Mouse (Mus musculus) heart, postnatal 0 days (tissue): ENCODE data around the gene Asb3. TPM values are rescaled to one million over a fixed set of nuclear protein-coding genes. Genes with fewer than 3 reads are reported as not detected.
A peak's percentile ranks its signal among the peaks of the same experiment; 100 is the strongest.

Experiments
- ATAC-seq: fragments of 200-750 bp; cut with Nextera tagmentation; 2 replicates; pipeline ENCODE4 v1.8.0; 2017; ENCODE audit warnings: low read depth, moderate number of reproducible peaks, moderate library complexity; ENCODE audit not compliant: insufficient read depth
- DNase-seq: peaks from one replicate; pipeline ENCODE4 v3.0.0-alpha.2; 2016; ENCODE audit warnings: low spot score
- H3K27ac ChIP-seq: fragments of 300-500 bp; sonication (generic); 2 replicates; pipeline ENCODE4 v1.5.1; 2014; ENCODE audit warnings: low read depth, mild to moderate bottlenecking
- H3K27me3 ChIP-seq: fragments of 300-500 bp; sonication (generic); 2 replicates; pipeline ENCODE4 v1.6.1; 2014; ENCODE audit warnings: low read length, mixed read lengths; ENCODE audit not compliant: control insufficient read depth, insufficient read depth
- H3K36me3 ChIP-seq: fragments of 300-500 bp; sonication (generic); replicated peaks from 2 replicates; pipeline ENCODE4 v1.6.1; 2014; ENCODE audit warnings: low read length, mixed read lengths; ENCODE audit not compliant: control insufficient read depth, insufficient read depth
- H3K4me1 ChIP-seq: fragments of 300-500 bp; sonication (generic); 2 replicates; pipeline ENCODE4 v1.6.1; 2014; ENCODE audit warnings: antibody characterized with exemption; ENCODE audit not compliant: control insufficient read depth, insufficient read depth
- H3K4me2 ChIP-seq: fragments of 300-500 bp; sonication (generic); 2 replicates; pipeline ENCODE4 v1.6.1; 2014; ENCODE audit warnings: low read depth, mild to moderate bottlenecking, low read length, moderate library complexity
- H3K4me3 ChIP-seq: fragments of 300-500 bp; sonication (generic); 2 replicates; pipeline ENCODE4 v1.5.1; 2014; ENCODE audit warnings: low read depth, low read length
- H3K9ac ChIP-seq: fragments of 300-500 bp; sonication (generic); replicated peaks from 2 replicates; pipeline ENCODE4 v1.6.1; 2014; ENCODE audit warnings: low read depth, low read length, mixed read lengths
- H3K9me3 ChIP-seq: fragments of 300-500 bp; sonication (generic); replicated peaks from 2 replicates; pipeline ENCODE4 v1.6.1; 2016; ENCODE audit warnings: low read length; ENCODE audit not compliant: control insufficient read depth
- CTCF ChIP-seq: IDR thresholded peaks from 2 replicates; pipeline ENCODE4 v1.5.1; 2016; ENCODE audit warnings: antibody characterized with exemption, control low read depth, low read depth
- EP300 ChIP-seq: IDR thresholded peaks from 2 replicates; pipeline ENCODE4 v1.6.1; 2016; ENCODE audit warnings: antibody characterized with exemption, low read depth
- WGBS: fragments of 180-500 bp; shearing (Covaris S2); extraction: QIAGEN DNeasy Blood & Tissue Kit; methylation state at CpG from one replicate; pipeline ENCODE4 v1.1.7; 2014; 5-methylcytosine and 5-hydroxymethylcytosine counted together
- polyA plus RNA-seq: library from polyadenylated mRNA; unstranded; fragments of >200 nt; fragmentation: Nextera tagmentation; extraction: Ambion mirVana; gene quantifications from 2 replicates; pipeline ENCODE4 v1.2.1, GENCODE M21; 2015
- total RNA-seq: library from RNA; depleted of rRNA; stranded (reverse); fragments of >200 nt; gene quantifications from 2 replicates; pipeline ENCODE4 v1.2.3, GENCODE M21; 2014; ENCODE audit warnings: low replicate concordance; rRNA removed

Asb3 gene
- total RNA-seq: 5.9 and 10.9 TPM in 2 replicates
- polyA plus RNA-seq: 11.9 and 16.3 TPM in 2 replicates

DNA sequence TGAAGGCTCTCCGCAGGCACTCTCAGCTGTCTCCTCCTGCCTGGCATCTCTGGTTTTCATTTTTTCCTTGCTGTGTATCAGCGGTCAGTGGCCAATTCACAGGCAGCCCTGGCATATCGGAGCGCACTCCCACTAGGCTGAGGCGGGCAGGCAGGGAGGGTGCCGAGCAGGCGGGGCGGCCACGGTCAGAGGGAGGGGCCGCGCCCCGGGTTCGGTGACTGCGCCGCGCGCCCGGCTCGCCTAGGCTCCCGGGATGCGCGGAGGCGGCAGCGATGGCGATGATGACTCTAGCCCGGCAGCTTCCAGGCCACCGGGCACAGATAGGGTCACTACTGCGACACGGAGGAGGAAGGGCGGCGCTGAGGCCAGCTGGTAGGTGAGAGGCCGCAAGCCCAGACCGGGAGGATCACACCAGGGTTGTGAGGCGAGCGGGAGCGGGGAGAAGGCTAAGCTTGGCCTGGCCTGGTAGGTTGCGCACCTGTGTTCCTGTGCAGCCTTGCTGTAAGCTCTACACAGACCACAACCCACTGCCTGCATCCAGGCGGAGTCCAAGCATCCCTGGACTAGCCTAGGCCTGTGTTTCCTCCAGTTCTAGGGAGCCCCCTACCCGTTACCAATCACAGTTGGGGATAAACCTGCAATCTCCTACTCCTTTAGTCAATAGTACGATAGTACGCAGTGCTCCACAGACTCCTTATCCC, at the start of gene Asb3, which contains the start of gene Gpr75:
Gene Asb3 (plus strand): TSS at position 246 of the 701 bp plus-strand sequence.
Gene Gpr75 (plus strand): TSS at position 188 of the 701 bp plus-strand sequence.
- Histone ChIP-seq H3K4me1 (no peaks in the 10 kb centered on the region), H3K9me3 (no peaks in the 10 kb centered on the region), H3K36me3 (peaks cover 5% of the 10 kb centered on the region), H3K4me3 (peak within 1 kb of the TSS; percentile 48), H3K27me3 (no peaks in the 10 kb centered on the region), H3K9ac (0 out of 2 replicates have a peak within 1 kb of the TSS, but pooled peaks have one; percentile 12), H3K4me2 (peak within 1 kb of the TSS; percentile 61), H3K27ac (no peak within 1 kb of the TSS)
- ATAC-seq (peak; percentile 90), DNase-seq (peak; percentile 40)
- 6% methylated on average over 41 of the region's 41 CpGs for WGBS
- no peak for TF ChIP-seq EP300
- no peak for TF ChIP-seq CTCF

GRCm38 (mm10) chr11:30838793-30839192, 46.4 kb upstream of the Asb3 start:
- Histone ChIP-seq H3K27me3 (no peaks in the 10 kb centered on the region), H3K4me3 (no peak overlapping the region), H3K4me2 (no peak overlapping the region), H3K9me3 (no peaks in the 10 kb centered on the region), H3K4me1 (no peaks in the 10 kb centered on the region), H3K36me3 (peaks cover 55% of the 10 kb centered on the region), H3K9ac (no peak overlapping the region), H3K27ac (no peak overlapping the region)
- 70% methylated on average over 2 of the region's 2 CpGs for WGBS
- DNase-seq (no peak), ATAC-seq (no peak)
- TF ChIP-seq CTCF: no peak
- no peak for TF ChIP-seq EP300

- 79% methylated on average over 1 of the region's 1 CpGs for WGBS
- Histone ChIP-seq H3K9me3 (no peaks in the 10 kb centered on the region), H3K36me3 (peaks cover 61% of the 10 kb centered on the region), H3K4me2 (no peak overlapping the region), H3K27ac (no peak overlapping the region), H3K9ac (no peak overlapping the region), H3K27me3 (no peaks in the 10 kb centered on the region), H3K4me3 (no peak overlapping the region), H3K4me1 (no peaks in the 10 kb centered on the region)
- no peak for DNase-seq
- TF ChIP-seq CTCF (no peak), EP300 (no peak)
- ATAC-seq: no peak
Observed at GRCm38 (mm10) chr11:30844355-30844754, 40.9 kb upstream of the Asb3 start.

- no peak overlapping the region for H3K4me3 ChIP-seq
- no peak for ATAC-seq
- H3K4me2 ChIP-seq: no peak overlapping the region
- no peak for DNase-seq
- H3K4me1 ChIP-seq: no peaks in the 10 kb centered on the region
- TF ChIP-seq EP300 (no peak), CTCF (no peak)
- no peaks in the 10 kb centered on the region for H3K27me3 ChIP-seq
- peaks cover 40% of the 10 kb centered on the region for H3K36me3 ChIP-seq
- H3K27ac ChIP-seq: no peak overlapping the region
- no peak overlapping the region for H3K9ac ChIP-seq
- H3K9me3 ChIP-seq: no peaks in the 10 kb centered on the region
Observed at GRCm38 (mm10) chr11:30872425-30872824, 12.8 kb upstream of the Asb3 start.

GRCm38 (mm10) chr11:30888153-30888552, 2.9 kb downstream of the Asb3 start:
- H3K27me3 ChIP-seq: no peaks in the 10 kb centered on the region
- 95% methylated on average over 2 of the region's 2 CpGs for WGBS
- H3K9me3 ChIP-seq: no peaks in the 10 kb centered on the region
- H3K4me2 ChIP-seq: no peak overlapping the region
- H3K27ac ChIP-seq: no peak overlapping the region
- H3K4me1 ChIP-seq: no peaks in the 10 kb centered on the region
- TF ChIP-seq CTCF: no peak
- DNase-seq: no peak
- no peak for ATAC-seq
- no peak overlapping the region for H3K9ac ChIP-seq
- H3K36me3 ChIP-seq: no peaks in the 10 kb centered on the region
- H3K4me3 ChIP-seq: no peak overlapping the region

DNA sequence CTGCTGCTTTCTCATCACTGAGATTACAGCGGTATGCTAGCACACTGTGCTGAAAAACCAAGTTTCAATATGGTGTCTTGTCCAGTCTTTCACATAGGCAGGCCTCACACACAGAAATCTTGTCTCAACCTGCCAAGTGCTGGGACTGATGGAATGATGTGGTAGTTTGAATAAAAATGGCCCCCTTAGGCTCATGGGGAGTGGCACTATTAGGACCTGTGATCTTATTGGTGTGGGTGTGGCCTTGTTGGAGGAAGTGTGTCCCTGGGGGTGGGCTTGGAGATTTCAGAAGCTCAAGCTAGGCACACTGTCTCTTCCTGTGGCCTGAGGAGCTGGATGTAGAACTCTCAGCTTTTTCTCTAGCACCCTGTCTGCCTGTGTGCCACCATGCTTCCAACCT, 11.0 kb downstream of the Asb3 start:
- TF ChIP-seq CTCF (no peak), EP300 (no peak)
- no peak for DNase-seq
- Histone ChIP-seq H3K9me3 (no peaks in the 10 kb centered on the region), H3K36me3 (no peaks in the 10 kb centered on the region), H3K4me1 (no peaks in the 10 kb centered on the region), H3K27me3 (no peaks in the 10 kb centered on the region), H3K4me2 (no peak overlapping the region), H3K27ac (no peak overlapping the region), H3K9ac (no peak overlapping the region), H3K4me3 (no peak overlapping the region)
- 93% methylated on average over 1 of the region's 1 CpGs for WGBS
- ATAC-seq: no peak
